Mouse (Mus musculus) stomach, postnatal 0 days (tissue): ENCODE data around the gene Tmem161b.
"Not testable (repeated sequence)": the region's sequence is repeated elsewhere in the genome, so short reads cannot be mapped to it uniquely, and the experiment has no call there.

Experiments used
- CTCF ChIP-seq: IDR thresholded peaks from 2 replicates; pipeline ENCODE4 v1.5.1; 2016; ENCODE audit warnings: antibody characterized with exemption, low read depth, mild to moderate bottlenecking, moderate library complexity
- EP300 ChIP-seq: optimal IDR thresholded peaks from 2 replicates; pipeline ENCODE3; 2016; ENCODE audit warnings: antibody characterized with exemption

DNA sequence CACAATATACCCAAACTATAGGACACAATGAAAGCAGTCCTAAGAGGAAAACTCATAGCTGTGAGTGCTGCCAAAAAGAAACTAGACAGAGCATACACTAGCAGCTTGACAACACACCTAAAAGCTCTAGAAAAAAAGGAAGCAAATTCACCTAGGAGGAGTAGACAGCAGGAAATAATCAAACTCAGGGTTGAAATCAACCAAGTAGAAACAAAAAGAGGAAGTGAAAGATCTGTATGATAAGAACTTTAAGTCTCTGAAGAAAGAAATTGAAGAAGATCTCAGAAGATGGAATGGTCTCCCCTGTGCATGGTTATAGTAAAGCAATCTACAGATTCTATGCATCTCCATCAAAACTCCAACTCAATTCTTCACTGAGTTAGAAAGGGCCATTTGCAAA lies 36.3 kb upstream of the Tmem161b start:
- not testable (repeated sequence) for TF ChIP-seq CTCF, EP300
